Mouse (Mus musculus): ENCODE measurements around the gene Crip1. TPM values are rescaled to one million over a fixed set of nuclear protein-coding genes. Genes with fewer than 3 reads are reported as not detected.

Gene Crip1
- polyA plus RNA-seq, 1 experiment from 2014 or later: 102 TPM

GRCm38 (mm10) chr12:113141531-113141973, 4.6 kb upstream of the Crip1 start:
- peaks cover 30% of the 10 kb centered on the region for H3K4me1 ChIP-seq
- no peak overlapping the region for H3K27ac ChIP-seq
- H3K27me3 ChIP-seq: peaks cover 43% of the 10 kb centered on the region
- H3K9me3 ChIP-seq: no peaks in the 10 kb centered on the region
- ATAC-seq (ENCODE audit: insufficient number of reproducible peaks, insufficient read depth, low FRiP score, low TSS enrichment): no peak
- H3K36me3 ChIP-seq: peaks cover 21% of the 10 kb centered on the region
- no peak overlapping the region for H3K9ac ChIP-seq
- H3K4me2 ChIP-seq (replicated peaks): peak overlapping the region; percentile 61
- WGBS: 45% methylated on average over 8 of the region's 8 CpGs
- H3K4me3 ChIP-seq: peak overlapping the region; percentile 44

- WGBS: 22% methylated on average over 15 of the region's 15 CpGs
- Histone ChIP-seq H3K9ac (no peak overlapping the region), H3K36me3 (peaks cover 14% of the 10 kb centered on the region), H3K9me3 (no peaks in the 10 kb centered on the region), H3K4me3 (peak overlapping the region; percentile 44; the same call in 1 of the 2 replicates), H3K27ac (no peak overlapping the region), H3K4me1 (peaks cover 31% of the 10 kb centered on the region), H3K4me2 (replicated peaks) (peak overlapping the region; percentile 61), H3K27me3 (peaks cover 50% of the 10 kb centered on the region)
- ATAC-seq (ENCODE audit: insufficient number of reproducible peaks, insufficient read depth, low FRiP score, low TSS enrichment): no peak
These were observed 3.8 kb upstream of the Crip1 start for GRCm38 (mm10) chr12:113142021-113142975.

- H3K36me3 ChIP-seq: peaks cover 5% of the 10 kb centered on the region
- H3K4me2 ChIP-seq (replicated peaks): peak overlapping the region; percentile 61; the same call in 1 of the 2 replicates
- no peak overlapping the region for H3K9ac ChIP-seq
- no peak for ATAC-seq (ENCODE audit: insufficient number of reproducible peaks, insufficient read depth, low FRiP score, low TSS enrichment)
- 65% methylated on average over 7 of the region's 7 CpGs for WGBS
- H3K27ac ChIP-seq: no peak overlapping the region
- peaks cover 59% of the 10 kb centered on the region for H3K27me3 ChIP-seq
- no peak overlapping the region for H3K4me3 ChIP-seq
- no peaks in the 10 kb centered on the region for H3K9me3 ChIP-seq
- peaks cover 31% of the 10 kb centered on the region for H3K4me1 ChIP-seq
These were observed 3.0 kb upstream of the Crip1 start for GRCm38 (mm10) chr12:113143164-113143563.

- Histone ChIP-seq H3K4me1 (peaks cover 24% of the 10 kb centered on the region), H3K27ac (no peak overlapping the region), H3K4me2 (replicated peaks) (no peak overlapping the region), H3K9me3 (no peaks in the 10 kb centered on the region), H3K36me3 (no peaks in the 10 kb centered on the region), H3K9ac (no peak overlapping the region), H3K27me3 (peaks cover 66% of the 10 kb centered on the region), H3K4me3 (no peak overlapping the region)
- ATAC-seq (ENCODE audit: insufficient number of reproducible peaks, insufficient read depth, low FRiP score, low TSS enrichment): no peak
- WGBS: 73% methylated on average over 20 of the region's 20 CpGs
These were observed 1.9 kb upstream of the Crip1 start for GRCm38 (mm10) chr12:113144001-113144756.

- no peaks in the 10 kb centered on the region for H3K9me3 ChIP-seq
- peaks cover 69% of the 10 kb centered on the region for H3K27me3 ChIP-seq
- H3K36me3 ChIP-seq: no peaks in the 10 kb centered on the region
- peaks cover 17% of the 10 kb centered on the region for H3K4me1 ChIP-seq
- H3K4me2 ChIP-seq (replicated peaks): no peak overlapping the region
- no peak overlapping the region for H3K4me3 ChIP-seq
- ATAC-seq (ENCODE audit: insufficient number of reproducible peaks, insufficient read depth, low FRiP score, low TSS enrichment): no peak
- no peak overlapping the region for H3K27ac ChIP-seq
- WGBS: 90% methylated on average over 16 of the region's 16 CpGs
- no peak overlapping the region for H3K9ac ChIP-seq
These were observed 1.2 kb upstream of the Crip1 start for GRCm38 (mm10) chr12:113144886-113145285.

GRCm38 (mm10) chr12:113145591-113145990, 525 bp upstream of the Crip1 start:
- Histone ChIP-seq H3K4me2 (replicated peaks) (no peak overlapping the region), H3K36me3 (no peaks in the 10 kb centered on the region), H3K27me3 (peaks cover 71% of the 10 kb centered on the region), H3K27ac (no peak overlapping the region), H3K9ac (no peak overlapping the region), H3K4me1 (peaks cover 17% of the 10 kb centered on the region), H3K9me3 (no peaks in the 10 kb centered on the region), H3K4me3 (no peak overlapping the region)
- ATAC-seq (ENCODE audit: insufficient number of reproducible peaks, insufficient read depth, low FRiP score, low TSS enrichment): no peak
- WGBS: 85% methylated on average over 5 of the region's 5 CpGs

GRCm38 (mm10) chr12:113147481-113147880, 1.4 kb downstream of the Crip1 start:
- Histone ChIP-seq H3K9me3 (no peaks in the 10 kb centered on the region), H3K4me1 (peaks cover 19% of the 10 kb centered on the region), H3K9ac (no peak overlapping the region), H3K4me2 (replicated peaks) (no peak overlapping the region), H3K27ac (no peak overlapping the region), H3K27me3 (peaks cover 69% of the 10 kb centered on the region), H3K4me3 (no peak overlapping the region), H3K36me3 (no peaks in the 10 kb centered on the region)
- no peak for ATAC-seq (ENCODE audit: insufficient number of reproducible peaks, insufficient read depth, low FRiP score, low TSS enrichment)
- WGBS: 83% methylated on average over 8 of the region's 8 CpGs

- no peaks in the 10 kb centered on the region for H3K36me3 ChIP-seq
- H3K9me3 ChIP-seq: no peaks in the 10 kb centered on the region
- 37% methylated on average over 16 of the region's 16 CpGs for WGBS
- H3K27ac ChIP-seq: no peak overlapping the region
- peaks cover 69% of the 10 kb centered on the region for H3K27me3 ChIP-seq
- no peak overlapping the region for H3K4me2 ChIP-seq (replicated peaks)
- H3K9ac ChIP-seq: no peak overlapping the region
- no peak overlapping the region for H3K4me3 ChIP-seq
- H3K4me1 ChIP-seq: peaks cover 15% of the 10 kb centered on the region; the same call in 1 of the 2 replicates
- ATAC-seq (ENCODE audit: insufficient number of reproducible peaks, insufficient read depth, low FRiP score, low TSS enrichment): no peak
These were observed 2.4 kb downstream of the Crip1 start for GRCm38 (mm10) chr12:113148381-113149035.

GRCm38 (mm10) chr12:113149341-113149740, 3.2 kb downstream of the Crip1 start:
- no peaks in the 10 kb centered on the region for H3K9me3 ChIP-seq
- H3K4me1 ChIP-seq: peaks cover 15% of the 10 kb centered on the region; the same call in 1 of the 2 replicates
- no peak overlapping the region for H3K4me2 ChIP-seq (replicated peaks)
- WGBS: 74% methylated on average over 4 of the region's 4 CpGs
- H3K4me3 ChIP-seq: no peak overlapping the region
- no peaks in the 10 kb centered on the region for H3K36me3 ChIP-seq
- H3K27ac ChIP-seq: no peak overlapping the region
- H3K9ac ChIP-seq: no peak overlapping the region
- H3K27me3 ChIP-seq: peaks cover 66% of the 10 kb centered on the region
- no peak for ATAC-seq (ENCODE audit: insufficient number of reproducible peaks, insufficient read depth, low FRiP score, low TSS enrichment)

- H3K27me3 ChIP-seq: peaks cover 66% of the 10 kb centered on the region
- H3K4me1 ChIP-seq: peaks cover 19% of the 10 kb centered on the region
- 69% methylated on average over 3 of the region's 3 CpGs for WGBS
- ATAC-seq (ENCODE audit: insufficient number of reproducible peaks, insufficient read depth, low FRiP score, low TSS enrichment): no peak
- H3K4me2 ChIP-seq (replicated peaks): no peak overlapping the region
- no peak overlapping the region for H3K9ac ChIP-seq
- H3K27ac ChIP-seq: no peak overlapping the region
- no peaks in the 10 kb centered on the region for H3K9me3 ChIP-seq
- no peaks in the 10 kb centered on the region for H3K36me3 ChIP-seq
- H3K4me3 ChIP-seq: no peak overlapping the region
These were observed 3.8 kb downstream of the Crip1 start for GRCm38 (mm10) chr12:113149896-113150295.

- no peak overlapping the region for H3K27ac ChIP-seq
- H3K36me3 ChIP-seq: no peaks in the 10 kb centered on the region
- no peak for ATAC-seq (ENCODE audit: insufficient number of reproducible peaks, insufficient read depth, low FRiP score, low TSS enrichment)
- H3K27me3 ChIP-seq: peaks cover 66% of the 10 kb centered on the region
- H3K9ac ChIP-seq: no peak overlapping the region
- no peaks in the 10 kb centered on the region for H3K9me3 ChIP-seq
- peaks cover 21% of the 10 kb centered on the region for H3K4me1 ChIP-seq
- WGBS: 72% methylated on average over 4 of the region's 4 CpGs
- no peak overlapping the region for H3K4me3 ChIP-seq
- H3K4me2 ChIP-seq (replicated peaks): no peak overlapping the region
These were observed 4.5 kb downstream of the Crip1 start for GRCm38 (mm10) chr12:113150591-113150990.

Measured in embryonic facial prominence, embryonic 12.5 days (tissue).